Mouse (Mus musculus): ENCODE measurements around the gene Atp8b5. TPM values are rescaled to one million over a fixed set of nuclear protein-coding genes. Genes with fewer than 3 reads are reported as not detected.

The Atp8b5 gene
- total RNA-seq, 2 experiments from 2014 or later = not detected

GRCm38 (mm10) chr4:43321536-43321935 is 54.6 kb downstream of the Atp8b5 start:
- no peak for DNase-seq (ENCODE audit: low spot score)

GRCm38 (mm10) chr4:43322336-43322735 is 55.4 kb downstream of the Atp8b5 start:
- DNase-seq (ENCODE audit: low spot score) = no peak

- DNase-seq (ENCODE audit: low spot score) = no peak
Observed at GRCm38 (mm10) chr4:43327118-43327517, 60.2 kb downstream of the Atp8b5 start.

- DNase-seq (ENCODE audit: low spot score) = no peak
Observed at GRCm38 (mm10) chr4:43334771-43335170, 67.8 kb downstream of the Atp8b5 start.

GRCm38 (mm10) chr4:43336176-43336575 is 69.2 kb downstream of the Atp8b5 start:
- DNase-seq (ENCODE audit: low spot score) = no peak

- DNase-seq (ENCODE audit: low spot score) = no peak
Observed at GRCm38 (mm10) chr4:43340096-43340804, 73.3 kb downstream of the Atp8b5 start.

GRCm38 (mm10) chr4:43341276-43341891 is 74.4 kb downstream of the Atp8b5 start:
- DNase-seq (ENCODE audit: low spot score) = no peak

GRCm38 (mm10) chr4:43342443-43342842 is 75.5 kb downstream of the Atp8b5 start:
- DNase-seq (ENCODE audit: low spot score) = no peak

GRCm38 (mm10) chr4:43344932-43345331 is 78.0 kb downstream of the Atp8b5 start:
- DNase-seq (ENCODE audit: low spot score) = no peak

GRCm38 (mm10) chr4:43349206-43349605 is 82.2 kb downstream of the Atp8b5 start:
- peak; percentile 41 for DNase-seq (ENCODE audit: low spot score)

- no peak for DNase-seq (ENCODE audit: low spot score)
Observed at GRCm38 (mm10) chr4:43350038-43350560, 83.1 kb downstream of the Atp8b5 start.

- DNase-seq (ENCODE audit: low spot score) = no peak
Observed at GRCm38 (mm10) chr4:43353662-43354061, 86.7 kb downstream of the Atp8b5 start.

- no peak for DNase-seq (ENCODE audit: low spot score)
Observed at GRCm38 (mm10) chr4:43364914-43365560, 98.1 kb downstream of the Atp8b5 start.

GRCm38 (mm10) chr4:43367295-43367694 is 100.3 kb downstream of the Atp8b5 start:
- DNase-seq (ENCODE audit: low spot score) = no peak

- no peak for DNase-seq (ENCODE audit: low spot score)
Observed at GRCm38 (mm10) chr4:43367787-43368186, 100.8 kb downstream of the Atp8b5 start.

GRCm38 (mm10) chr4:43371406-43371805 is 104.4 kb downstream of the Atp8b5 start:
- DNase-seq (ENCODE audit: low spot score) = no peak

GRCm38 (mm10) chr4:43372155-43372554 is 105.2 kb downstream of the Atp8b5 start:
- DNase-seq (ENCODE audit: low spot score) = no peak

- DNase-seq (ENCODE audit: low spot score) = no peak
Observed at GRCm38 (mm10) chr4:43374266-43374665, 107.3 kb downstream of the Atp8b5 start.

GRCm38 (mm10) chr4:43379601-43380000 is 112.6 kb downstream of the Atp8b5 start:
- DNase-seq (ENCODE audit: low spot score) = no peak

- DNase-seq (ENCODE audit: low spot score) = no peak
Observed at GRCm38 (mm10) chr4:43380951-43381350, 114.0 kb downstream of the Atp8b5 start.

GRCm38 (mm10) chr4:43381408-43382154 is 114.6 kb downstream of the Atp8b5 start, which contains the start of gene Rusc2:
Gene Rusc2 (plus strand): TSS chr4:43381979.
- DNase-seq (ENCODE audit: low spot score) = peak; percentile 89
